Mouse (Mus musculus): ENCODE results near the gene Sparc.

The Sparc gene

GRCm38 (mm10) chr11:55365840-55366239 is 57.1 kb downstream of the Sparc start:
- DNase-seq (ENCODE audit: low read depth, low spot score) = no peak

- no peak for DNase-seq (ENCODE audit: low read depth, low spot score)
Observed at GRCm38 (mm10) chr11:55365242-55365641, 57.7 kb downstream of the Sparc start.

GRCm38 (mm10) chr11:55364662-55365061 is 58.3 kb downstream of the Sparc start:
- no peak for DNase-seq (ENCODE audit: low read depth, low spot score)

- DNase-seq (ENCODE audit: low read depth, low spot score) = no peak
Observed at GRCm38 (mm10) chr11:55358094-55358783, 64.7 kb downstream of the Sparc start.

GRCm38 (mm10) chr11:55356846-55357245 is 66.1 kb downstream of the Sparc start:
- no peak for DNase-seq (ENCODE audit: low read depth, low spot score)

All from telencephalon, adult 2 months (tissue).